Mouse (Mus musculus): ENCODE results near the gene Vmn2r63. TPM values are rescaled to one million over a fixed set of nuclear protein-coding genes. Genes with fewer than 3 reads are reported as not detected.
"Not testable (repeated sequence)": the region's sequence is repeated elsewhere in the genome, so short reads cannot be mapped to it uniquely, and the experiment has no call there.

Gene Vmn2r63
- total RNA-seq (2012; rRNA removed): not detected in 2 replicates
- total RNA-seq (2014; rRNA removed): not detected in 2 replicates
- not detected in 2 replicates for polyA plus RNA-seq (2012; ENCODE audit: insufficient read length, low read depth)

DNA sequence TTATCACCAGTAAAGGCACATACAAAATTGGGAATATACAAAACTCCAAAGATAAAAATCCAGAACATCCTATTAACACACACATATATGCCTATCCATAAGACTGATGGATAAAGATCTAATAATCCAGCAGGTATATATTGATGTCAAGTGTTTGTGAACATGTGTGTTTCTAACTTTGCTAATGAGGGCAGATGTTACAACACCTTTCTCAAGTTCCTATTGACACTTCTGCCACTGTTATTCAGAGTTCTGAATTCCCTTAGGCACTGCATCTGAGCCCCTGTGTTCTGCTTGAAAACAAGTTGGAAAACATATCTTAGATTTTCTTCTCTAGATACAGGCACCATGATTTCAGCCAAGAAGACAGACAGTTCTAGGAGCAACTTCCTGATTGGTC, at the start of gene Vmn2r63:
Vmn2r63 (minus strand) TSS at position 101 of the 400 bp plus-strand sequence.
- H3K9me3 ChIP-seq (replicated peaks; ENCODE audit: low read length); dilution Hi-C loops (cut with MboI; ENCODE audit: extremely low pct_ligation_motif_present, extremely low pct_unique_long_range_greater_than_20kb, low sequenced_read_pairs); H3K27ac ChIP-seq (ENCODE audit: insufficient read depth, low read depth); H3K4me3 ChIP-seq (replicated peaks in 1 of 3; ENCODE audit: low read depth in 2 of 3, low read length in 2 of 3, poor library complexity in 1 of 3); in situ Hi-C loops (cut with MboI; ENCODE audit: low pct_ligation_motif_present, low pct_unique_long_range_greater_than_20kb, low sequenced_read_pairs); H3K4me1 ChIP-seq (ENCODE audit: control insufficient read depth in 1 of 2, insufficient read depth in 2 of 2); DNase-seq (ENCODE audit: extremely low read depth); H3K9ac ChIP-seq (ENCODE audit: insufficient read depth, low read depth); H3K4me2 ChIP-seq (ENCODE audit: insufficient read depth, low read depth, poor library complexity, severe bottlenecking); H3K27me3 ChIP-seq (replicated peaks); H3K79me2 ChIP-seq (replicated peaks; ENCODE audit: control insufficient read depth, extremely low read depth, insufficient read depth, poor library complexity, severe bottlenecking); H3K36me3 ChIP-seq (replicated peaks in 1 of 2; ENCODE audit: control insufficient read depth in 1 of 2, insufficient read depth in 1 of 2, low read length in 1 of 2): not testable (repeated sequence)

DNA sequence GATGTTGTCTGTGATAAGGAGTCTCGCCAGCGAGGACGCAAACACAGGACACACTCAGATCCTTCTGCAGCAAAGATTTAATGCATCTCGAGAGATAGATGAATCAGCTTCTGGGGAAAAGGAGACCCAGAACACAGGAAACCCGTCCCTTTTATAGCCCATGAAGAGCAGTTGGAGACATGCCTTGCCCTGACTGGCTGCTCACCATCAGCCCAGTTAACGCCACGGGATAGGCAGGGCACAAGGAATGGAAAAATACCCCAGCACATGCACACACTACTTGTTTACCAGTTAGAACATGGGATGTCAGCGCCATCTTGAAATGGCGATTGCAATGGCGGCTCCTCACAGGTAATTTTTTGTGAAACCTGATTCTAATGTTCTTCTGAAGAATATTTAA, 47.1 kb upstream of the Vmn2r63 start:
- TF ChIP-seq TCF12 (IDR thresholded peaks at IDR 0.05; ENCODE audit: low read depth, low read length) (no peak), E2F4 (IDR thresholded peaks at IDR 0.05; ENCODE audit: insufficient replicate concordance, low read depth, low read length) (no peak), MEF2A (IDR thresholded peaks at IDR 0.05; ENCODE audit: borderline replicate concordance, low read depth, low read length) (no peak), SIN3A (IDR thresholded peaks at IDR 0.05; ENCODE audit: low read length) (no peak), PAX5 (IDR thresholded peaks at IDR 0.05; ENCODE audit: low read length) (no peak), POLR2A (IDR thresholded peaks at IDR 0.05; ENCODE audit: low read depth, low read length) (no peak), RAD21 (IDR thresholded peaks at IDR 0.05; ENCODE audit: low read depth, low read length) (no peak), GABPA (IDR thresholded peaks at IDR 0.05; ENCODE audit: insufficient replicate concordance, low read depth, low read length) (no peak), CTCF (conservative IDR thresholded peaks at IDR 0.05 in 1 of 2, IDR thresholded peaks at IDR 0.05 in 1 of 2; ENCODE audit: low read depth in 2 of 2, low read length in 2 of 2) (no peak), ELF1 (IDR thresholded peaks at IDR 0.05; ENCODE audit: low read depth, low read length) (no peak), USF1 (IDR thresholded peaks at IDR 0.05; ENCODE audit: low read depth, low read length) (no peak), HCFC1 (IDR thresholded peaks at IDR 0.05; ENCODE audit: low read depth, low read length) (no peak)
- H3K9me3 ChIP-seq (replicated peaks; ENCODE audit: low read length): peaks cover 22% of the 10 kb centered on the region
- no peak overlapping the region for H3K4me3 ChIP-seq (replicated peaks in 1 of 3; ENCODE audit: low read depth in 2 of 3, low read length in 2 of 3, poor library complexity in 1 of 3)
- H3K4me1 ChIP-seq (ENCODE audit: control insufficient read depth in 1 of 2, insufficient read depth in 2 of 2): no peaks in the 10 kb centered on the region
- in situ Hi-C loops (cut with MboI; ENCODE audit: low pct_ligation_motif_present, low pct_unique_long_range_greater_than_20kb, low sequenced_read_pairs): no loop called here
- dilution Hi-C loops (cut with MboI; ENCODE audit: extremely low pct_ligation_motif_present, extremely low pct_unique_long_range_greater_than_20kb, low sequenced_read_pairs): no loop called here
- no peak overlapping the region for H3K4me2 ChIP-seq (ENCODE audit: insufficient read depth, low read depth, poor library complexity, severe bottlenecking)
- H3K36me3 ChIP-seq (replicated peaks in 1 of 2; ENCODE audit: control insufficient read depth in 1 of 2, insufficient read depth in 1 of 2, low read length in 1 of 2): no peaks in the 10 kb centered on the region
- no peak overlapping the region for H3K27ac ChIP-seq (ENCODE audit: insufficient read depth, low read depth)
- DNase-seq (ENCODE audit: extremely low read depth): peak; percentile 11
- no peaks in the 10 kb centered on the region for H3K79me2 ChIP-seq (replicated peaks; ENCODE audit: control insufficient read depth, extremely low read depth, insufficient read depth, poor library complexity, severe bottlenecking)
- H3K9ac ChIP-seq (ENCODE audit: insufficient read depth, low read depth): no peak overlapping the region
- no peaks in the 10 kb centered on the region for H3K27me3 ChIP-seq (replicated peaks)

DNA sequence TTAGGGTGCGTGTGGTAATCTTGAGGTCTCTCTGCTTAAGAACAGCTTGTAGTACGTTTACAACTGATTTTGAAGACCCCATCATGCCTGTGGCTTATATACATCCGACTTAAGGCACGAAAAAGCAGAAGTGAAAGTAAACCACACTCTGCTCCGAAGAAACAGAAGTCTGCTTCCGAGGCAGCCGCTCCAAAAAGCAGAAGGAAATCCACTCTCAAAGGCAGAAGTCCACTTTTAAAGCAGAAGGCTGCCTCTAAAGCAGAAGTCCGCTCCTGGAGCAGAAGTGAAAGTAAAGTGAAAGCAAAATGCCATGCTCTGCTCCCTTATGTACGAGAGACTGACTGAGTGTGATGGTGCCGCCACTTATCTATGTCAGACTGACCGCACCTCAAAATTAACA, 46.5 kb upstream of the Vmn2r63 start:
- no peak overlapping the region for H3K27ac ChIP-seq (ENCODE audit: insufficient read depth, low read depth)
- dilution Hi-C loops (cut with MboI; ENCODE audit: extremely low pct_ligation_motif_present, extremely low pct_unique_long_range_greater_than_20kb, low sequenced_read_pairs) (no loop called here), in situ Hi-C loops (cut with MboI; ENCODE audit: low pct_ligation_motif_present, low pct_unique_long_range_greater_than_20kb, low sequenced_read_pairs) (no loop called here)
- peak; percentile 67 for DNase-seq (ENCODE audit: extremely low read depth)
- TF ChIP-seq EP300 (IDR thresholded peaks at IDR 0.05; ENCODE audit: low read length) (peak; percentile 58), ZKSCAN1 (IDR thresholded peaks at IDR 0.05; ENCODE audit: borderline replicate concordance, low read depth, low read length) (no peak), NRF1 (IDR thresholded peaks at IDR 0.05; ENCODE audit: low read depth, low read length) (no peak), IRF4 (IDR thresholded peaks at IDR 0.05; ENCODE audit: low read depth, low read length) (peak; percentile 41; the same call in 1 of the 2 replicates)
- H3K36me3 ChIP-seq (replicated peaks in 1 of 2; ENCODE audit: control insufficient read depth in 1 of 2, insufficient read depth in 1 of 2, low read length in 1 of 2): no peaks in the 10 kb centered on the region
- no peaks in the 10 kb centered on the region for H3K27me3 ChIP-seq (replicated peaks)
- H3K9ac ChIP-seq (ENCODE audit: insufficient read depth, low read depth): no peak overlapping the region
- no peaks in the 10 kb centered on the region for H3K4me1 ChIP-seq (ENCODE audit: control insufficient read depth in 1 of 2, insufficient read depth in 2 of 2)
- H3K9me3 ChIP-seq (replicated peaks; ENCODE audit: low read length): peaks cover 22% of the 10 kb centered on the region
- no peak overlapping the region; the same call in 1 of the 2 replicates for H3K4me2 ChIP-seq (ENCODE audit: insufficient read depth, low read depth, poor library complexity, severe bottlenecking)
- H3K79me2 ChIP-seq (replicated peaks; ENCODE audit: control insufficient read depth, extremely low read depth, insufficient read depth, poor library complexity, severe bottlenecking): no peaks in the 10 kb centered on the region
- no peak overlapping the region for H3K4me3 ChIP-seq (replicated peaks in 1 of 3; ENCODE audit: low read depth in 2 of 3, low read length in 2 of 3, poor library complexity in 1 of 3)

Measured in CH12.LX (cell line).